In genomic region chr4:152625032-152626003, GRCm38 (mm10) we compare ENCODE assay signal across 8 mouse cellular contexts.
DNase-seq lines count a peak whose midpoint lies in the region; ATAC-seq and TF ChIP-seq lines count a peak whose summit lies in the region.

No protein-coding gene starts in this region.

- H3K9me3 ChIP-seq in ES-E14 (ENCODE audit: control insufficient read depth, insufficient read depth, low read depth, low read length): no peaks in the 10 kb centered on the region
- no peaks in the 10 kb centered on the region for H3K9me3 ChIP-seq in forebrain, embryonic 11.5 days (ENCODE audit: control insufficient read depth, low read length)
- H3K9me3 ChIP-seq in liver, embryonic 14.5 days (ENCODE audit: control insufficient read depth, low read length): no peaks in the 10 kb centered on the region
- no peaks in the 10 kb centered on the region for H3K9me3 ChIP-seq in neural tube, embryonic 15.5 days (replicated peaks)

- intact Hi-C loops in heart, postnatal 14 days (cut with DNase I): loop anchor here (10.0 kb wide), 1 partner anchor 859 kb away; the partner anchor contains the start of gene Ajap1

- H3K4me3 ChIP-seq in ES-E14 (ENCODE audit: insufficient read depth in 1 of 2, low read depth in 1 of 2, low read length in 2 of 2, poor library complexity in 1 of 2, severe bottlenecking in 1 of 2): no peak overlapping the region
- no peak overlapping the region for H3K4me3 ChIP-seq in forebrain, embryonic 11.5 days (ENCODE audit: low read depth, low read length)
- no peak overlapping the region for H3K4me3 ChIP-seq in liver, embryonic 14.5 days (ENCODE audit: insufficient read depth in 1 of 2, low read depth in 2 of 2, low read length in 2 of 2)
- no peak overlapping the region for H3K4me3 ChIP-seq in neural tube, embryonic 15.5 days (replicated peaks)

- H3K4me2 ChIP-seq in forebrain, embryonic 11.5 days (ENCODE audit: low read depth, low read length, severe bottlenecking): peak overlapping the region; percentile 26; the same call in 1 of the 2 replicates
- H3K4me2 ChIP-seq in liver, embryonic 14.5 days (ENCODE audit: low read depth): no peak overlapping the region
- peak overlapping the region; percentile 41 for H3K4me2 ChIP-seq in neural tube, embryonic 15.5 days

- in situ Hi-C loops in ES-E14 (cut with MboI; ENCODE audit: low sequenced_read_pairs in 2 of 2, unreplicated experiment in 2 of 2): no loop called here

- no peaks in the 10 kb centered on the region for H3K36me3 ChIP-seq in ES-E14 (ENCODE audit: control insufficient read depth, insufficient read depth, low read length, poor library complexity, severe bottlenecking)
- H3K36me3 ChIP-seq in forebrain, embryonic 11.5 days (ENCODE audit: control insufficient read depth, insufficient read depth, low read length): no peaks in the 10 kb centered on the region
- no peaks in the 10 kb centered on the region for H3K36me3 ChIP-seq in liver, embryonic 14.5 days (replicated peaks; ENCODE audit: control insufficient read depth, insufficient read depth, low read depth)
- no peaks in the 10 kb centered on the region for H3K36me3 ChIP-seq in neural tube, embryonic 15.5 days

- H3K27me3 ChIP-seq in forebrain, embryonic 11.5 days (ENCODE audit: control insufficient read depth, insufficient read depth, low read length): no peaks in the 10 kb centered on the region
- H3K27me3 ChIP-seq in liver, embryonic 14.5 days (ENCODE audit: control insufficient read depth, insufficient read depth, low read length): no peaks in the 10 kb centered on the region
- 0 out of 2 replicates have a peak, but pooled peaks cover 3% of the 10 kb centered on the region for H3K27me3 ChIP-seq in neural tube, embryonic 15.5 days (replicated peaks)

- no peak overlapping the region for H3K9ac ChIP-seq in ES-E14 (ENCODE audit: insufficient read depth, low read depth, low read length, poor library complexity, severe bottlenecking)
- H3K9ac ChIP-seq in forebrain, embryonic 11.5 days (ENCODE audit: low read length): no peak overlapping the region
- no peak overlapping the region for H3K9ac ChIP-seq in liver, embryonic 14.5 days (replicated peaks)
- no peak overlapping the region for H3K9ac ChIP-seq in neural tube, embryonic 15.5 days (replicated peaks)

- 2% methylated on average over 22 of the region's 22 CpGs for WGBS in forebrain, embryonic 11.5 days
- 8% methylated on average over 22 of the region's 22 CpGs for WGBS in liver, embryonic 14.5 days (ENCODE audit: insufficient replicate concordance)
- WGBS in neural tube, embryonic 15.5 days: 1% methylated on average over 22 of the region's 22 CpGs

- TF ChIP-seq EP300 in liver, embryonic 14.5 days (IDR thresholded peaks at IDR 0.05; ENCODE audit: low read depth): no peak

- ATAC-seq in forebrain, embryonic 11.5 days (replicated peaks; ENCODE audit: low FRiP score): peak; percentile 79
- no peak for ATAC-seq in liver, embryonic 14.5 days (ENCODE audit: insufficient read depth)
- ATAC-seq in neural tube, embryonic 15.5 days (ENCODE audit: low FRiP score): peak; percentile 78

- DNase-seq in ES-E14 (ENCODE audit: low read depth, low spot score): peak; percentile 86
- DNase-seq in brain, embryonic 18.5 days (ENCODE audit: low read depth, low spot score): peak; percentile 72
- peak; percentile 92 for DNase-seq in forebrain, embryonic 11.5 days (ENCODE audit: low spot score)
- DNase-seq in heart, postnatal 14 days: peak; percentile 66 to 73
- peak; percentile 81 to 87 for DNase-seq in kidney, postnatal 4 days
- DNase-seq in liver, embryonic 14.5 days (ENCODE audit: low read depth in 3 of 3, low spot score in 3 of 3): peak in 2 of 3 experiments; percentile 7 to 20
- peak; percentile 50 for DNase-seq in urinary bladder, adult 2 months (ENCODE audit: low spot score)

- H3K4me1 ChIP-seq in ES-E14 (ENCODE audit: control insufficient read depth in 2 of 2, insufficient read depth in 2 of 2, low read length in 2 of 2, poor library complexity in 1 of 2): no peaks in the 10 kb centered on the region; a peak in 1 of 4 replicates
- peaks cover 7% of the 10 kb centered on the region; the same call in 1 of the 2 replicates for H3K4me1 ChIP-seq in forebrain, embryonic 11.5 days (replicated peaks; ENCODE audit: control insufficient read depth, insufficient read depth, low read length)
- H3K4me1 ChIP-seq in liver, embryonic 14.5 days (replicated peaks; ENCODE audit: control insufficient read depth in 2 of 2, insufficient read depth in 2 of 2, low read length in 1 of 2): no peaks in the 10 kb centered on the region
- peaks cover 43% of the 10 kb centered on the region for H3K4me1 ChIP-seq in neural tube, embryonic 15.5 days

- H3K27ac ChIP-seq in ES-E14 (ENCODE audit: insufficient read depth, low read depth, low read length, poor library complexity, severe bottlenecking): no peak overlapping the region
- H3K27ac ChIP-seq in forebrain, embryonic 11.5 days (ENCODE audit: low read depth, low read length): peak overlapping the region; percentile 64
- no peak overlapping the region for H3K27ac ChIP-seq in liver, embryonic 14.5 days
- H3K27ac ChIP-seq in neural tube, embryonic 15.5 days (replicated peaks): peak overlapping the region; percentile 81

- TF ChIP-seq CTCF in liver, embryonic 14.5 days (IDR thresholded peaks at IDR 0.05; ENCODE audit: low read depth): peak; percentile 89

TF ChIP-seq in ES-E14, 5 proteins besides CTCF, POLR2A, EP300 and RAD21:
- TF ChIP-seq ZC3H11A (IDR thresholded peaks at IDR 0.05; ENCODE audit: borderline replicate concordance, low read depth, low read length): no peak
- no peak for TF ChIP-seq MAFK (IDR thresholded peaks at IDR 0.05; ENCODE audit: insufficient read depth, low read depth, low read length)
- TF ChIP-seq HCFC1 (IDR thresholded peaks at IDR 0.05; ENCODE audit: borderline replicate concordance, insufficient read depth, low read length): no peak
- TF ChIP-seq ZNF384 (IDR thresholded peaks at IDR 0.05; ENCODE audit: low read depth, low read length): no peak
- no peak for TF ChIP-seq CHD2 (IDR thresholded peaks at IDR 0.05; ENCODE audit: low read depth, low read length)

Comparison
In these comparisons a context has a peak if more than half of its experiments do, and no peak if none do; other contexts are left out.
1. DNase-seq: peak in every context shown above with its lines; median percentile 92 in forebrain, embryonic 11.5 days; 86 in ES-E14; 84 in kidney, postnatal 4 days; 72 in brain, embryonic 18.5 days; 70 in heart, postnatal 14 days; 50 in urinary bladder, adult 2 months; 14 in liver, embryonic 14.5 days.
2. H3K27ac ChIP-seq: peak in forebrain, embryonic 11.5 days (single experiment) and neural tube, embryonic 15.5 days (single experiment); none in ES-E14 (single experiment) and liver, embryonic 14.5 days (single experiment).